Mouse (Mus musculus): Measurements from ENCODE around the gene Vmn2r14.
"Not testable (repeated sequence)": the region's sequence is repeated elsewhere in the genome, so short reads cannot be mapped to it uniquely, and the experiment has no call there.

Gene Vmn2r14

DNA sequence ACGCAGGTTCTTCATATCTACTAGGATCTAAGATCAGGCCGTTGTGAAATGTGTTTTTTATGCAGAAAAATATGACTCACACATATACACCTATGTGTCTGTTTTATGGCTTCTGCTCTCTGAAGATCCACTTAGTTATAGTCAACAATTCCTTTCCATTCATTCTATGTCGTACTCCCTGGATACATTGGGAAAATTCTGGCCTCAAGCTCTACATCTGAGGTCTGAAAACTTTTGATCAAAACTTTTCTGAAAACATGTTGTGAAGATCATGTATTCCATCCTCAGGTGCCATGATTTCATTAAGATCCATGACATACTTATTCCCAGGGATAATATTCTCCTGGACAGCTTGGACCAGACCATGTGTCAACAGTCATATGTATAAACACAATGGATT is at the start of gene Vmn2r14:
Gene Vmn2r14, minus strand, starts transcription at position 101 of the 400 bp plus-strand sequence.
- DNase-seq: no peak

DNA sequence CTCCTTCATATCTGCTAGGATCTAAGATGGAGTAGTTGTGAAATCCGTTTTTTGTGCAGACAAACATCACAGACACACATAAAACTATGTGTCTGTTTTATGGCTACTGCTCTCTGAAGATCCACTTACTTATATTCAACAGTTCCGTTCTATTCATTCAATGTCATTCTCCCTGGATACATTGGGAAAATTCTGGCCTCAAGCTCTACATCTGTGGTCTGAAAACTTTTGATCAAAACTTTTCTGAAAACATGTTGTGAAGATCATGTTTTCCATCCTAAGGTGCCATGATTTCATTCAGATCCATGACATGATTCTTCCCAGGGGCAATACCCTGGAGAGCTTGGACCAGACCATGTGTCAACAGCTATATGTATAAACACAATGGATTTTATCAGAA is 32.4 kb downstream of the Vmn2r14 start, which contains the start of gene Vmn2r13:
Gene Vmn2r13, minus strand, starts transcription at position 101 of the 400 bp plus-strand sequence.
- not testable (repeated sequence) for DNase-seq

- not testable (repeated sequence) for DNase-seq
Observed at GRCm38 (mm10) chr5:109166851-109167250, 57.7 kb downstream of the Vmn2r14 start.

All from kidney, postnatal 4 days (tissue).